Mouse (Mus musculus): ENCODE results near the gene Pnpla5.
"Not testable (repeated sequence)": the region's sequence is repeated elsewhere in the genome, so short reads cannot be mapped to it uniquely, and the experiment has no call there.

Pnpla5 gene

DNA sequence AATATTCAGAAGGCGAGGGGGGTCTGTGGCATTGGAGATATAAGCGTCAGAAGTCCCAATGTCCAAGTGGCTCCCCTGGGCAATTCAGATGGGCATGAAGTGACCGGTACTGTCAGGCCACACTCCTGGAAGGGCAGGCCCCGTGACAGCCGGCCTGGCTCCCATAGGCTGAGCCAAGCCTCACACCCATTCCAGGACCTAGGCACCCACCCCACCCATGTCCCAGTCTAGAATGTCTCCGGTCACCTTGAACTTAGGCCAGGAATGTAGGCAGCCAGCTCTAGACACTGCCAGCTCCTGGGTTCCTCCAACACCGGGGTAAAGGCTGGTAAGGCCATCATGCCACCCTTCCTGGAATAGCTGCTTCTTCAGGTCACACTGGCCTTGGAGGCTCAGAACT is 9.0 kb upstream of the Pnpla5 start:
- Histone ChIP-seq H3K27me3 (ENCODE audit: control insufficient read depth, insufficient read depth, low read length, poor library complexity, severe bottlenecking) (no peaks in the 10 kb centered on the region), H3K36me3 (ENCODE audit: control insufficient read depth, insufficient read depth, low read length, poor library complexity, severe bottlenecking) (no peaks in the 10 kb centered on the region)
- DNase-seq (ENCODE audit: low read depth, low spot score) = no peak

DNA sequence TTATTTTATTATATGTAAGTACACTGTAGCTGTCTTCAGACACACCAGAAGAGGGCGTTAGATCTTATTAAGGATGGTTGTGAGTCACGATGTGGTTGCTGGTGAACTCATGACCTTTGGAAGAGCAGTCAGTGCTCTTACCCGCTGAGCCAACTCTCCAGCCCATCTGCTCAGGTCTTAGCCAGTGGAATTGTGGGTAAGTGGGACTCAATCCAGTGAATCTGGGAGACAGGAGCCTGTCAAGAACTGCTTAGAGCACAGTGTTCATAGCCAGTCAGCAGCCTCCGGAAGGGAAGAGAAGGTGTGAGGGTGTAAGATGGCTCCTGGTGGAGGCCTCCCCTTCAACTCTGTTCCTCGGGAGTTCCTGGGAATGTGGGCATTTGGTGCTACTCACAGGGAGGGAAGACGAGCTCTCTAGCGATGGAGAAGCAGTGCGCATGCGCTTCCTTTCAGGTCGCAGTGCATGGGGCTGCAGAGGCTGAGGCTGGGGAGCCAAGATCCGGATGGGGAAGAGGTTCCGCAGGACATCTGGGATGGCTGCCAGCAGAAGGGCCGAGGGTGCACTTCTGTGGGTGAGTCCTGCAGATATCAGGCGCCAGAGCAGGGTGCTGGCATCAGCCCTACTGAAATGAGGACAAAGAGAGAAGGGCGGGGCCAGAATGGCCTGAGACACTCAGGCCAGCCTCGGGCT is 8.3 kb upstream of the Pnpla5 start:
- H3K36me3 ChIP-seq (ENCODE audit: control insufficient read depth, insufficient read depth, low read length, poor library complexity, severe bottlenecking) = no peaks in the 10 kb centered on the region
- no peaks in the 10 kb centered on the region for H3K27me3 ChIP-seq (ENCODE audit: control insufficient read depth, insufficient read depth, low read length, poor library complexity, severe bottlenecking)
- no peak for DNase-seq (ENCODE audit: low read depth, low spot score)

DNA sequence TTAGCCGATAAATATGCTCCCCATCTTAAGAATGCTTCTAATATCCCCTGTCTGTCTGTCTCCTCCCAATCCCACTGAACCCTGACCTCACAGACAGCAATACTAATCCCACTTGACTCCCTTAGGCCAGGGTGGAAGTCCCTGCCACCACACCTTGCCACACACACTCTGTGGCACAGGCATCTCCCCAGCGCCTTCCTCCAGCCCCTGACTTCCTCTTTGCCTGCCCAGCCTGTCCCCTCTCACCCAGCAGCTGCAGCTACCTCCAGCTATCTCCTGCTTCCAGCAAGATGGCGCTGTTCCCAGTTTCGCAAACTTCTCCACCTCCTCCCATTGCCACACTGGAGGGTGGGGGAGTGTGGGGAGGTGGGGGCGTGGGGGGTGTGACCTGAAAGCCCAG is 3.9 kb upstream of the Pnpla5 start:
- H3K36me3 ChIP-seq (ENCODE audit: control insufficient read depth, insufficient read depth, low read length, poor library complexity, severe bottlenecking) = no peaks in the 10 kb centered on the region
- DNase-seq (ENCODE audit: low read depth, low spot score) = peak; percentile 5
- no peaks in the 10 kb centered on the region for H3K27me3 ChIP-seq (ENCODE audit: control insufficient read depth, insufficient read depth, low read length, poor library complexity, severe bottlenecking)

DNA sequence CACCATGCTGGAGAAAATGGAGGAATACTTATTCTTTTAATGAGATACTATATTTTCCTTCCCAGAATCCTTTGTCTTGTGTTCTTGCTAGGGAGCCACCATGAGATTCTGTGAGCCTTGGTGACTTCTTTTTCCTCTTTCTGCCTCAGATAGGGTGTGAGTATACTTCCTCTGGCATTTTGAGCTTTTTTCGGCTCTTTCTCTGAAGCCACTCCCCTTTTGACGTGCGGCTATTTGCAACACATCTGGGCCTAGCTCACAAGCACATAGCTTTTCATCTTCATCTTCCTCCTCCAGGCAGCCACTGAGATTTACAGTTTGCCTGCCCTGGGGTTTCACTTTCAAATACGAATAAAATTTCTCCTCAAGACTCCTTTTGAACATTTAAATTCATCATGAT is 3.5 kb upstream of the Pnpla5 start:
- DNase-seq (ENCODE audit: low read depth, low spot score) = no peak
- Histone ChIP-seq H3K36me3 (ENCODE audit: control insufficient read depth, insufficient read depth, low read length, poor library complexity, severe bottlenecking) (no peaks in the 10 kb centered on the region), H3K27me3 (ENCODE audit: control insufficient read depth, insufficient read depth, low read length, poor library complexity, severe bottlenecking) (no peaks in the 10 kb centered on the region)

GRCm38 (mm10) chr15:84124086-84124485 is 1.1 kb upstream of the Pnpla5 start:
- no peaks in the 10 kb centered on the region for H3K36me3 ChIP-seq (ENCODE audit: control insufficient read depth, insufficient read depth, low read length, poor library complexity, severe bottlenecking)
- no peak for DNase-seq (ENCODE audit: low read depth, low spot score)
- H3K27me3 ChIP-seq (ENCODE audit: control insufficient read depth, insufficient read depth, low read length, poor library complexity, severe bottlenecking) = no peaks in the 10 kb centered on the region

GRCm38 (mm10) chr15:84121036-84121435 is 1.9 kb downstream of the Pnpla5 start:
- no peaks in the 10 kb centered on the region for H3K27me3 ChIP-seq (ENCODE audit: control insufficient read depth, insufficient read depth, low read length, poor library complexity, severe bottlenecking)
- no peak for DNase-seq (ENCODE audit: low read depth, low spot score)

DNA sequence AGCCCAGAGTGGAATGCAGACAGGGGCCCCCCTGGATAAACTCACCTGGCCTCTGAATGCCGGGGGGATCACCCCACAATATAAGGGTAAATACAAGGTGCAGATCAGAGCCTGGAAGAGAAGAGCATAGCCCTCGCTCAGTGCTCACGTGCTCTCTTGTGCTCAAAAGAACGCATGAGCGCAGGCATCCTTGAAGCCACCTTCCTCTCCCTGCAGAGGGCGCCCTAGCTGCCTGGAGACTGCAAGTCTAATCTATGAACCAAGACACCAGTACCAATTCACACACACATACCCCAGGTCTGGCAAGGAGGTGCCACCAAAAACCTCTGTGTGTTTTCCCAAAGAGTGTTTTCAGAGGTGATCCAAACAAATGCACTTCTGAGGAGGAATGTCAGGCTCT is 2.4 kb downstream of the Pnpla5 start:
- H3K27me3 ChIP-seq (ENCODE audit: control insufficient read depth, insufficient read depth, low read length, poor library complexity, severe bottlenecking) = no peaks in the 10 kb centered on the region
- H3K36me3 ChIP-seq (ENCODE audit: control insufficient read depth, insufficient read depth, low read length, poor library complexity, severe bottlenecking) = no peaks in the 10 kb centered on the region
- no peak for DNase-seq (ENCODE audit: low read depth, low spot score)

More at GRCm38 (mm10) chr15:84121036-84121435, 1.9 kb downstream of the Pnpla5 start:
- no peaks in the 10 kb centered on the region for H3K36me3 ChIP-seq (ENCODE audit: control insufficient read depth, insufficient read depth, low read length, poor library complexity, severe bottlenecking)

DNA sequence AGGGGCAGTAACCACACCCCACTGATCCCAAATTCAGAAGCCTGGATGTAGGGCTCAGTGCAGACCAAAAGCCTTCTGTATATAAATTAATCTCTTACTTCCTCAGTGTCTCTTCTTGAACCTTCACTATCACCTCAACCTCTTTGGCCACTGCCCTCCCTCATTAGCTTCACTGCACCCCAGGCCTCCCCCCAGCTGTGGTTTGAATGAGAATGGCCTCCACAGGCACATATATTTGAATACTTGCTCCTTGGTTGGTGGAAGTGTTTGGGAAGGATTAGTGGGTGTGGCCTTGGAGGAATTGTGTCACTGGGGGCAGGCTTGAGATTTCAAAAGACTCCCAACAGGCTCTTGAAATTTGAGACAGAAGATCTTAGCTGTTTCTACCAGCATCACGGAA is 6.5 kb downstream of the Pnpla5 start:
- H3K36me3 ChIP-seq (ENCODE audit: control insufficient read depth, insufficient read depth, low read length, poor library complexity, severe bottlenecking) = no peaks in the 10 kb centered on the region
- no peak for DNase-seq (ENCODE audit: low read depth, low spot score)
- H3K27me3 ChIP-seq (ENCODE audit: control insufficient read depth, insufficient read depth, low read length, poor library complexity, severe bottlenecking) = no peaks in the 10 kb centered on the region

GRCm38 (mm10) chr15:84115727-84116126 is 7.2 kb downstream of the Pnpla5 start:
- no peak for DNase-seq (ENCODE audit: low read depth, low spot score)
- Histone ChIP-seq H3K36me3 (ENCODE audit: control insufficient read depth, insufficient read depth, low read length, poor library complexity, severe bottlenecking) (no peaks in the 10 kb centered on the region), H3K27me3 (ENCODE audit: control insufficient read depth, insufficient read depth, low read length, poor library complexity, severe bottlenecking) (no peaks in the 10 kb centered on the region)

DNA sequence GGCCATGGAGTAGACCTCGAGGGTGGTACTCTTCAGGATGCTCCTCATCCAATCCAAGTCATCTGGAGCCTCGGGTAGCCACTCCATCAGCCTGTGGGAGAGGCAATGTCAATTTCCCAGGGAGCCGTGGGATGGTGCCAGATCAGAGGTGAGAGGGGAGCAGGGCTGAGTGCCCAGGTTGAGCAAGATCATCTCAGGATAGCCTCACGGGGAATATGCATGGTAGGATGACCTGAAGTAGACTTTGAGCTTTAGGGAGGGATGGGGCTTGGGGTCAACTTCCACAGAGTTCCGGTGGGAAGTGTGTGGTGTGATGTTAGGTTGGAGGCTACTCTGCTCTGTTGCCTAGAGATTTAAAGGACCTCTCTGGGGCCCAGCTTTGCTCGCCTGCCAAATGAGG is 9.1 kb downstream of the Pnpla5 start:
- H3K27me3 ChIP-seq (ENCODE audit: control insufficient read depth, insufficient read depth, low read length, poor library complexity, severe bottlenecking) = no peaks in the 10 kb centered on the region
- DNase-seq (ENCODE audit: low read depth, low spot score) = no peak
- no peaks in the 10 kb centered on the region for H3K36me3 ChIP-seq (ENCODE audit: control insufficient read depth, insufficient read depth, low read length, poor library complexity, severe bottlenecking)

DNA sequence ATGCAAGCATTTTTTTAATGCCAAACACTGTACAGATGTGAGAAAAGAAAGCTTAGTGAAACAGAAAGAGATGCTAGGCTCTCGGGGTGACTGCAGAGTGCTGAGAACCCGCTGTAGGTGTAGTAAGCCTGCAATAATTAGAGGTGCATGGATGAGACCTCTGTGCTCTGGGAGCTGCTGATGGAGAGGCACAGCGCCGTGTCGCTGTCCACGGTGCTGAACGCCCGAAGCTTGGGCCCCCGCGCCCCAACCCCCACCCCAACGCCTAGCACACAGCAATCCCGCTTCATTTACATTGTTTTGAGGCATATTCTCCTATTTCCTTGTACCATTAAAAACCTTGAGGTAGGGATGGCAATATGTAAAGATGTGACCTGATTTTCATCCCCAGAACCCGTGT is 14.1 kb downstream of the Pnpla5 start:
- DNase-seq (ENCODE audit: low read depth, low spot score) = peak; percentile 13
- Histone ChIP-seq H3K36me3 (ENCODE audit: control insufficient read depth, insufficient read depth, low read length, poor library complexity, severe bottlenecking) (no peaks in the 10 kb centered on the region), H3K27me3 (ENCODE audit: control insufficient read depth, insufficient read depth, low read length, poor library complexity, severe bottlenecking) (no peaks in the 10 kb centered on the region)

DNA sequence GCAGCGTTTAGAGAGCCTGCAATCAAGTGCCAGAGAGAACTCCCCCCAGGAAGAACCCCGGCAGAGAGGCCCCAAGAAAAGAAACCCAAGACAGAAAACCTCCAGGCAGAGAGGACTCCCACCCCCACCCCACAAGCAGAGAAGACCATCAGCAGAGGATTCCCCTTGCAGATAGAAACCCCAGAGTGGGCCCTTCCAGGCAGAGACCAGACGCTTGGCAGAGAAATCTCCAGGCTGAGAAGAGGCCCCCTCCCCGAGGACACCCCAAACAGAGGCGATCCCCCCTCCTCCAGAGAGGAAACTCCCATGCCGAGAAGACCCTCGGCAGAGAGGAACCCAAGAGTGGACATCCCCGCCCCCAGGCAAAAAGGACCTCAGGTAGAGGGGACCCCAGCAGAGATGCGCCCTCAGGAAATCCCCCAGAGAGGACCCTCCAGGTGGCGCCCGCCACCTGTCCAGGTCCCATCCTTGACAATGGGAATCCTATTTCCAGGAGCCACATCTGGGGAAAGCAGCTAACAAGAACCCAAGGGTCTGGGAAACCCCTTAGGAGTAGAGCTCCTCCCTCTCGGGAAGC is 17.0 kb downstream of the Pnpla5 start:
- Histone ChIP-seq H3K36me3 (ENCODE audit: control insufficient read depth, insufficient read depth, low read length, poor library complexity, severe bottlenecking) (no peaks in the 10 kb centered on the region), H3K27me3 (ENCODE audit: control insufficient read depth, insufficient read depth, low read length, poor library complexity, severe bottlenecking) (no peaks in the 10 kb centered on the region)
- DNase-seq (ENCODE audit: low read depth, low spot score) = no peak

DNA sequence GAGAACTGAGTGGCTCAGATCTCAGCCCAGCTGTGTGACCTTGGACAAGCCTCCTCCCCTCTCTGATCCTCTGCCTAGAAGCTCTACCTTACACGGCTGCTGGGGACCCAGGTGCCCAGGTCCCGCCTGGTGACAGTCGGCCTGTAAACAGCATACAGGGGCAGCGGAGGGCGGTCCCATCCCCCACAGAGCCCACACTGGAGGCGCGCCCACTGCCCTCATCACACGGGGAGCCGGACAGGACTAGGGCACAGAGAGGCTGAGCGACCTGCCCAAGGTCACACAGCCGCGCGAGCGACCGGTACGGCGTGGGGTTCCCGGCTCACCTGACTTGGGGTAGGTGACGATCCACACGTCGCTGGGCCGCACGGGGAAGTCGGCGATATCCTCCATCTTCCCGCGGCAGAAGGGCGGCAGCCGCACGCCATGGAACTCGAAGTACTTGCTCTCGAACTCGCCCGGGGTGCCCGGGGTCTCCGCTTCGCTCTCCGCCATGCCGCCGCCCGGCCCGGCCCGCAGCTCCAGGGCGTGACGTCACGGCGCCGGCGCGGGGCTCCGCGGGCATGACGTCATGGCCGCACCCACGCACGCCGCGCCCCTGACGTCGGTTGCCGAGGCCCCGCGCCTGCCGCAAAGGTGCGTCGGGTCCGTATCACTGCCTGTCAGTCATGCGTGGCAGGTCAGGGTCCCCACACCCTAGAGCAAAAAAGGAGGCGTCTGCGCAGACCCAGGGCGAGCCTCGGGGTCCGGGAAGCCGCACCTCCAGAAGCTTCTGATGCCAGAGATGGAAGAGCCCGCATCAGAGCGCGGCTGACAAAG is 17.7 kb downstream of the Pnpla5 start, which contains the start of gene Sult4a1:
TSS of gene Sult4a1 (minus strand) at position 650 of the 819 bp plus-strand sequence.
- Histone ChIP-seq H3K27me3 (ENCODE audit: control insufficient read depth, insufficient read depth, low read length, poor library complexity, severe bottlenecking) (no peaks in the 10 kb centered on the region), H3K36me3 (ENCODE audit: control insufficient read depth, insufficient read depth, low read length, poor library complexity, severe bottlenecking) (no peaks in the 10 kb centered on the region)
- DNase-seq (ENCODE audit: low read depth, low spot score) = peak; percentile 11

- DNase-seq (ENCODE audit: low read depth, low spot score) = no peak
Observed at GRCm38 (mm10) chr15:84104626-84105025, 18.3 kb downstream of the Pnpla5 start.

DNA sequence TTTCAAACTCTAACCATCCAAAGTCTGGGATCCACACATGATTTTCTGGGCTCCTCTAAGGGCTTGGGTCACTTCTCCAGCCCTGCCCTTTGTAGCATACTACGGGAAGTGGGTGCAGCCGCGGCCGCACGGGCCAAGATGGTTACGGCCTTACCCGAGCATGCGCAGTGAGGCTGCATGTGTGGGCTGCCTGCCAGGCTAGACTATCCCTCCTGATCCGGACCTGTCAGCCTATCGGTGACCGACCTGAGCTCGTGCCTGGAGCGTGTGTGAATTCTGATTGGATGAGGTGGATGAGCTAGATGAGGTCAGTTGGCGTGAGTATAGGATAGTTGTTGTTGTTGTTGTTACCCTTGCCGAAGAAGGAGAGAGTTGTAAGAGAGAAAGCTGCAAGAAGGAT is 25.4 kb downstream of the Pnpla5 start:
- not testable (repeated sequence) for H3K36me3 ChIP-seq (ENCODE audit: control insufficient read depth, insufficient read depth, low read length, poor library complexity, severe bottlenecking); DNase-seq (ENCODE audit: low read depth, low spot score); H3K27me3 ChIP-seq (ENCODE audit: control insufficient read depth, insufficient read depth, low read length, poor library complexity, severe bottlenecking)

More at GRCm38 (mm10) chr15:84104626-84105025, 18.3 kb downstream of the Pnpla5 start:
- no peaks in the 10 kb centered on the region for H3K36me3 ChIP-seq (ENCODE audit: control insufficient read depth, insufficient read depth, low read length, poor library complexity, severe bottlenecking)
- no peaks in the 10 kb centered on the region for H3K27me3 ChIP-seq (ENCODE audit: control insufficient read depth, insufficient read depth, low read length, poor library complexity, severe bottlenecking)
